Mouse (Mus musculus) brain, adult 10 weeks (tissue): ENCODE data around the gene Dis3. TPM values are rescaled to one million over a fixed set of nuclear protein-coding genes. Genes with fewer than 3 reads are reported as not detected.

Experiments
- polyA plus RNA-seq: library from polyadenylated mRNA; stranded (reverse); fragments of 350-450 nt; fragmentation: Illumina TruSeq; extraction: RNeasy Lipid Tissue Mini Kit (QIAGEN cat#74804); gene quantifications from one replicate; pipeline ENCODE4 v1.2.3, GENCODE M21; 2015; ENCODE audit warnings: low read depth, low replicate concordance

The Dis3 gene
- 13.7 TPM for polyA plus RNA-seq

GRCm38 (mm10) chr14:99099267-99099966 lies at the start of gene Dis3, which contains the start of gene Pibf1:
Gene Dis3 (minus strand): TSS chr14:99099770.
Gene Pibf1 (plus strand): TSS chr14:99099424.

GRCm38 (mm10) chr14:99046031-99046781 lies 53.4 kb downstream of the Dis3 start, which contains the start of the genes Mzt1 and Bora:
Gene Mzt1 (minus strand): TSS chr14:99046134.
Gene Bora (plus strand): TSS chr14:99046222.

Other genes with a start within 250 kb of the Dis3 start
- 5.6 TPM for gene Rpl36a-ps1, start 105.5 kb downstream of the Dis3 start, polyA plus RNA-seq
- 123 TPM for gene Mzt1, start 53.6 kb downstream of the Dis3 start, polyA plus RNA-seq
- 1.4 TPM for gene Bora, start 53.5 kb downstream of the Dis3 start, polyA plus RNA-seq
- gene Pibf1, start 346 bp downstream of the Dis3 start, polyA plus RNA-seq = 12.4 TPM
- 6.5 TPM for gene Klf5, start 198.9 kb upstream of the Dis3 start, polyA plus RNA-seq